Mouse (Mus musculus) limb, embryonic 11.5 days (tissue): Measurements from ENCODE around the gene Tbc1d8b. TPM values are rescaled to one million over a fixed set of nuclear protein-coding genes. Genes with fewer than 3 reads are reported as not detected.

Source experiments
- ATAC-seq: fragments of 200-750 bp; cut with Nextera tagmentation; 2 replicates; pipeline ENCODE4 v1.8.0; 2017; ENCODE audit warnings: low read depth; ENCODE audit not compliant: insufficient number of reproducible peaks, low FRiP score, low TSS enrichment
- DNase-seq: peaks from one replicate; pipeline ENCODE4 v3.0.0-alpha.2; 2015; ENCODE audit warnings: low spot score
- H3K27ac ChIP-seq: fragments of 300-500 bp; sonication (generic); replicated peaks from 2 replicates; pipeline ENCODE4 v1.5.1; 2014; ENCODE audit warnings: low read depth, mild to moderate bottlenecking, low read length
- H3K27me3 ChIP-seq: fragments of 300-500 bp; sonication (generic); 2 replicates; pipeline ENCODE4 v1.6.1; 2014; ENCODE audit warnings: mild to moderate bottlenecking, low read length, mixed read lengths; ENCODE audit not compliant: control insufficient read depth, insufficient read depth
- H3K36me3 ChIP-seq: fragments of 300-500 bp; sonication (generic); 2 replicates; pipeline ENCODE4 v1.6.1; 2014; ENCODE audit warnings: mild to moderate bottlenecking, low read length, moderate library complexity, mixed read lengths; ENCODE audit not compliant: control insufficient read depth, insufficient read depth
- H3K4me1 ChIP-seq: fragments of 300-500 bp; sonication (generic); 2 replicates; pipeline ENCODE4 v1.6.1; 2014; ENCODE audit warnings: low read length, mixed read lengths; ENCODE audit not compliant: control insufficient read depth, insufficient read depth
- H3K4me2 ChIP-seq: fragments of 300-500 bp; sonication (generic); 2 replicates; pipeline ENCODE4 v1.6.1; 2014; ENCODE audit warnings: low read depth, mild to moderate bottlenecking, moderate library complexity; ENCODE audit not compliant: severe bottlenecking
- H3K4me3 ChIP-seq: fragments of 300-500 bp; sonication (generic); 2 replicates; pipeline ENCODE4 v1.5.1; 2014; ENCODE audit warnings: low read depth, low read length
- H3K9ac ChIP-seq: fragments of 300-500 bp; sonication (generic); 2 replicates; pipeline ENCODE4 v1.6.1; 2014; ENCODE audit warnings: mild to moderate bottlenecking, low read length
- H3K9me3 ChIP-seq: fragments of 300-500 bp; sonication (generic); 2 replicates; pipeline ENCODE4 v1.6.1; 2016; ENCODE audit warnings: low read length; ENCODE audit not compliant: control insufficient read depth
- whole genome bisulfite sequencing: fragments of 180-500 bp; shearing (Covaris S2); extraction: QIAGEN DNeasy Blood & Tissue Kit; methylation state at CpG from one replicate; pipeline ENCODE4 v1.1.7; 2014; 5-methylcytosine and 5-hydroxymethylcytosine counted together
- polyA plus RNA-seq: library from polyadenylated mRNA; unstranded; fragments of >200 nt; fragmentation: Nextera tagmentation; extraction: Ambion mirVana; gene quantifications from 2 replicates; pipeline ENCODE4 v1.2.1, GENCODE M21; 2014

Tbc1d8b gene
- polyA plus RNA-seq, 1 experiment from 2014 or later, result 0.92 TPM

DNA sequence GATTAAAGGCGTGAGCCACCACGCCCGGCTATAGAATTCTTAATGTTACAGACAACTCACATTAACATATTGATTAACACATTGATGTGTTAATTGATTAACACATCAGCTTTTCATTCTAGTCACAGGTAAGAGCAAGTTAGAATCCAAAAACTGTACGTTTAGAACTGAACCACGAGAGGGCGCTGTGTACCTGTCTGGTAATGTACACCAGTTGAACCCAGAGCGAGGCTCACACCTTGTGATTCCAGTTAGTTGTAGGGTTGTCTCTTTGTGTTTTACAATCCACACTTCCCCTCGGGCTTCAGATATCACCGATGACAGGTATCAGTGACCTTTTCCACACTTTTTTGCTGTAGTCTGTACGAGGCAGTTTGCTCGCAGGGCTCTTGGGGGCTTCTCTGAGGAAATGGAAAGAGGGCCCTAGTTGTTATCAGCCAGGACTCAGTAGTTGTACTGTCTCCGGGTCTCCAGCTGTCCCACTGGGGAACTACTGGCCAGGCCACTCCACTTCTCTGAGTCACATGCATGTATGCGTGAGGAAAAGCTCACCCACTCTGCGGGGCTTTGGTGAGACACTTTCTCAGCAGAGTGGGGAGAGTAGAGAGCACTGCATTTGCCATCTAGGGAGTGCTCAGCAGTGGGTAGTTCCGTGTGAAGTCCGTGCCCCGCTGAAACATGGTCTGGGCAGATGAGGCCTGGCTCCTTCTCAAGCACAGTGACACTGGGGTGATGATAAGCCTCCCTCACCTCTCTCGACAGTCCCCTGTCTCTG, 89.7 kb downstream of the Tbc1d8b start:
- Histone ChIP-seq H3K27me3 (peaks cover 2% of the 10 kb centered on the region; the same call in 1 of the 2 replicates), H3K9me3 (no peaks in the 10 kb centered on the region), H3K4me1 (no peaks in the 10 kb centered on the region), H3K27ac (no peak overlapping the region), H3K4me3 (no peak overlapping the region), H3K4me2 (no peak overlapping the region), H3K9ac (no peak overlapping the region), H3K36me3 (no peaks in the 10 kb centered on the region)
- DNase-seq (peak; percentile 69), ATAC-seq (no peak)
- 31% methylated on average over 18 of the region's 18 CpGs for WGBS

DNA sequence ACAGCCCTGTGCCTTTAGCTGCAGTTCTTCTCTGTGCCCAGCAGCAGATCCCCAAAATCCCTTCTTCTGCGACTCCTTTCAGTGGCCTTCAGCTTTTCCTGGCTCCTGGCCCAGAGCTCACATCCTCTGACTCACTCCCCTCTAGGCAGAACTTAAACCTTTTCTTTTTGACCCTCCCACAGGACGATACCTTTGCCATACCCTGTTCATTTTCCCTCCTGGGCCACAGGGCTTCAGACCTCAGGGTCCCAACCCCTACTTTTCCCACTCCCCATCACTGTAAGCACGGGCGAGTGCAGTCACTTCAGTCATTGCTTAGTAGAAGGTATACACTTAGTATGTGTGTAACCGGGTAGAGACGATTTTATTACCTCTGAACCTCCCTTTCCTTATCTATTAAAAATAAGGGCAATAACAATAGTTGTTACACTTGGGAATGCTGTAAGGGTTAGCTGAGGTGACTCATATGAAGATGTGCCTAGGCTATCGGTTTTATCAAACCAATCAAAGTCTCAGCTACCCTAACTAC, 90.4 kb downstream of the Tbc1d8b start:
- ATAC-seq, result no peak
- H3K9ac ChIP-seq, result no peak overlapping the region
- no peak overlapping the region for H3K4me3 ChIP-seq
- H3K4me2 ChIP-seq, result no peak overlapping the region
- peaks cover 2% of the 10 kb centered on the region; the same call in 1 of the 2 replicates for H3K27me3 ChIP-seq
- no peaks in the 10 kb centered on the region for H3K9me3 ChIP-seq
- no peaks in the 10 kb centered on the region for H3K4me1 ChIP-seq
- WGBS, result 69% methylated on average over 7 of the region's 7 CpGs
- no peak overlapping the region for H3K27ac ChIP-seq
- H3K36me3 ChIP-seq, result no peaks in the 10 kb centered on the region
- DNase-seq, result no peak

DNA sequence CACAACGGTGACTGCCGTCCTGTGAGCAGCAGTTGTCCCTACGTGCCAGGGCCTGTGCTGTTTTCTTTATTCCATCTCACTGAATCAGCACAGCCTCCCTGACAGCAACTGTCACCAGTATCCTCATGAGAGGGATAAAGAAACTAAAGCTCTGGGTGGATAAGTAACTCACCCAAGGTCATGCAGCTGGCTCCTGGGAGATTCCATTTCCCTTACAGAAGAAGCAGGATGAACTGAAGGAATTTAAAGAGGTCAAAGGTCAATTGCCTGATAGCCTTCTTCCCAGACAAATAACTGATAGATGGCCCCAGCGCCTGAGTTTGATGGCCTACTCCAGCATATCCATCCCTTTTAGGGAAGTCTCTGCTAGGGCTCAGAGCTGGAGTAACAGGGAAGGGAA, 92.6 kb downstream of the Tbc1d8b start:
- Histone ChIP-seq H3K9ac (no peak overlapping the region), H3K4me2 (no peak overlapping the region), H3K27ac (no peak overlapping the region), H3K9me3 (no peaks in the 10 kb centered on the region), H3K36me3 (no peaks in the 10 kb centered on the region), H3K4me3 (no peak overlapping the region), H3K4me1 (no peaks in the 10 kb centered on the region), H3K27me3 (peaks cover 7% of the 10 kb centered on the region; the same call in 1 of the 2 replicates)
- no peak for DNase-seq
- ATAC-seq, result no peak
- WGBS, result 36% methylated on average over 4 of the region's 4 CpGs

DNA sequence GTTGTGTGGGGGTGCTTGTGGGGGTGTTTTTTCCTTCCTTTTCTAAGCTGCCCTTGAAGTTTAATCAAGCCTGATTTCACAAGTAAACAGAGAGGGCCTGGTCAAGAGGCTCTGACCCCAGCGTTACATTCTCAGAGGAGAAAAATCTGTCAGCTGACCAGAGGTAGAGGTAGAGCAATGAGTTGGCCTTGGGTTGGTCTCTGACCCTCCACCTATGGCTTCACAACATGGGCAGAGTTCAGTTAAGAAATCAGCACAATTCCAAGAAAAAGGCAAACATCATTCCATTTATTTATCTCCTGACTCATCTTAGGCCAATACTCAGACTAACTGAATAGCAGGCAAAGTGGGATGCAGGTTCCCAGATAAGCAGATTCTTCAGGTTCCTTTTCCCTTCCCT, 94.1 kb downstream of the Tbc1d8b start:
- H3K9me3 ChIP-seq, result no peaks in the 10 kb centered on the region
- H3K4me2 ChIP-seq, result no peak overlapping the region
- H3K27me3 ChIP-seq, result peaks cover 7% of the 10 kb centered on the region; the same call in 1 of the 2 replicates
- ATAC-seq (no peak), DNase-seq (no peak)
- no peak overlapping the region for H3K27ac ChIP-seq
- no peak overlapping the region for H3K9ac ChIP-seq
- no peaks in the 10 kb centered on the region for H3K4me1 ChIP-seq
- no peaks in the 10 kb centered on the region for H3K36me3 ChIP-seq
- 94% methylated on average over 1 of the region's 1 CpGs for WGBS
- H3K4me3 ChIP-seq, result no peak overlapping the region

DNA sequence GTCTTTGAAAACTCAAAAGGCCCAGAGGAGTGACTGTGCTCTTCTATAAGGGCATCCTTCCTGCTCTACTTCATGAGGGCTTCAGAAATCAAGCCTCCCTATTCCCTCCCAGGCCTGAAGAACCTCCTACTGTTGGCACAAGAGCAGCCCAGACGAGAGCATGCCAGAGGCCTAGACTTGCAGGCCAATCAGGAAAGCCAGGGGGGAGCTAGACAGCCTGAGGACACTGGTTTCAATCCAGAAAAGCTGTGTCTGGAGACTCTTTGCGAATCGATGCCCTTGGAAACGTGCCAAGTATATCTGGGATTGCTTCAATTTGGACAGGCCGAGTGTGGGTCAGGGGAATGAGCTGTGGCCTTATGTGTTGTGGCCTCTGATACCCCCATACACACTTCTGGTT, 94.6 kb downstream of the Tbc1d8b start:
- H3K27me3 ChIP-seq, result peaks cover 7% of the 10 kb centered on the region; the same call in 1 of the 2 replicates
- no peaks in the 10 kb centered on the region for H3K4me1 ChIP-seq
- 79% methylated on average over 5 of the region's 5 CpGs for WGBS
- no peak overlapping the region for H3K4me2 ChIP-seq
- H3K27ac ChIP-seq, result no peak overlapping the region
- DNase-seq (no peak), ATAC-seq (no peak)
- no peaks in the 10 kb centered on the region for H3K9me3 ChIP-seq
- H3K4me3 ChIP-seq, result no peak overlapping the region
- H3K9ac ChIP-seq, result no peak overlapping the region
- no peaks in the 10 kb centered on the region for H3K36me3 ChIP-seq

DNA sequence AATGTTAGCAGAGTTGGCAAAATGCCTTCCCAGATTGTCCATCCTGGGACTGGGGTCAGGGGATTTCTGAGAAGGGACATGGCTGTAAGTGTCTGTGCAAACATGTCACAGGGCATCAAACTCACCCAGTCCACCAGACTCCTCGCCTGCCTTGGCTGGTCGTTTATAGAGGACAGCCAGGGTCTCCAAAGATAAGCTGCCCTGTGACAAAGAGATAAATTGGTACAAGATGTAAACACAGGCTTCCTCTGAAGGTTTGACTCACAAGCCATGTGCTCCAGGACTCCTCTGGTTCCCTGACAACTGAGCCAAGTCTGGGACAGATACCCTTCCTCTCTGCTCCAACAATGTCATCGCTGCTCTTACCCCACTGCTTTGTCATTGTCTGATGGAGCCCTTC, 96.2 kb downstream of the Tbc1d8b start:
- DNase-seq, result no peak
- ATAC-seq, result no peak
- Histone ChIP-seq H3K4me2 (no peak overlapping the region), H3K9ac (no peak overlapping the region), H3K4me3 (no peak overlapping the region), H3K27ac (no peak overlapping the region), H3K36me3 (no peaks in the 10 kb centered on the region), H3K9me3 (no peaks in the 10 kb centered on the region), H3K27me3 (peaks cover 10% of the 10 kb centered on the region; the same call in 1 of the 2 replicates), H3K4me1 (no peaks in the 10 kb centered on the region)
- 50% methylated on average over 3 of the region's 3 CpGs for WGBS

DNA sequence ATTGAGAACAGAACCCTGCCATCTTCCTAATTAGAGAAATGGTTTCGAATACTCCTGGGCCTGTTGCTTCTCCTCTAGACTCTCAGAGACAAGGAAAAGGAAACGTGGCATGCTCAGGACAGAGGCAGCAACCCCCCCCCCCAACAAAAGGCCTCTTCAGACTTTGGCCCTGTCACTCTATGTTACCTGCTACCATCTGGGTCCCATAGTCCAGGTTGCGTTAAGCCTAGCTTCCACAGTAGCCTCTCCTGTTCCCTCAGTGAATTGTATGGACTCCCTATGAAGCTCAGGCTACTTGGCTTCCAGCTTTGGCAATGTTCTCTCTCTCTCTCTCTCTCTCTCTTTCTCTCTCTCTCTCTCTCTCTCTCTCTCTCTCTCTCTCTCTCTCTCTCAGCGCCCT, 96.8 kb downstream of the Tbc1d8b start:
- no peak overlapping the region for H3K27ac ChIP-seq
- H3K4me3 ChIP-seq, result no peak overlapping the region
- H3K9me3 ChIP-seq, result no peaks in the 10 kb centered on the region
- H3K9ac ChIP-seq, result no peak overlapping the region
- no peak for ATAC-seq
- no peak overlapping the region for H3K4me2 ChIP-seq
- no peaks in the 10 kb centered on the region for H3K36me3 ChIP-seq
- H3K27me3 ChIP-seq, result peaks cover 10% of the 10 kb centered on the region; the same call in 1 of the 2 replicates
- no peaks in the 10 kb centered on the region for H3K4me1 ChIP-seq
- 69% methylated on average over 3 of the region's 4 CpGs for WGBS
- DNase-seq, result no peak

DNA sequence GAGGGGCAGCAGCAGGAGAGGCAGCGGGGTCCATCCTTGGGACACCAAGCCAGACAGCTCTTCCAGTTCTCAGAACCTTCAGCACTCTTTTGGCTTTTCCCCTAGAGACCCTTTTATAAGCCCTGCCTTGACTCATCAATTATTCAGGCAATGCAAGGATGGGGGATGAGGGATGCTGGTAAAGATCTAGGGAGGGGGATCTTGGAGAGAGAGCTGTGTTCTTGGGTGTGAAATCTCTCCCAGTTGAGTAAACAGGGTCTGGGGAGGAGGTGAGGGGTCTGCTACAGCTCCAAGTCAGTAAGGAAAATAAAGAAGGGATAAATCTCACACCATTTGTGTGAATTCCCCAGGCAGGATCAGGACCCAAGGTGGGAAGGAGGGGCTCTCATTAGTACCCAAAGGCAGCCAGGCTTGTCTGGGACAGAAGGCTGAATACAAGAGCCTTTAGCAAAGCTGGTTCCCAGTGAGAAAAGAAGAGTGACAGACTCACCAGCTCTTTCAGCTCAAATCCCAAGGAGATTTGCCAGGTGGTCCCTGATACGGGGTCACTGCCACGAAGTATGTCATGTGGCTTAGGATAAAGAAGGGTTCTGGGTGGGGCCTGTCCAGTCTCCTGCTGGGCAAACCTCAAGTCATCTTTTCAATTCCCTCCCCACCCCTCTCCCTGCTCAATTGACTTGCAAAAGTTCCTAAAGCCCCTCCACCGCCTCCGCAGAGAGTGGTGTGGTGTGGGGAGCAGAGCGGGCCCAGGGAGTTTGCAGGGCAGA, 97.7 kb downstream of the Tbc1d8b start, which contains the start of gene Ripply1:
Gene Ripply1 (minus strand): TSS at position 76 of the 767 bp plus-strand sequence.
- 29% methylated on average over 6 of the region's 6 CpGs for WGBS
- Histone ChIP-seq H3K4me3 (no peak within 1 kb of the TSS), H3K36me3 (no peaks in the 10 kb centered on the region), H3K4me1 (no peaks in the 10 kb centered on the region), H3K9me3 (no peaks in the 10 kb centered on the region), H3K4me2 (no peak within 1 kb of the TSS), H3K9ac (no peak within 1 kb of the TSS), H3K27me3 (peaks cover 10% of the 10 kb centered on the region; the same call in 1 of the 2 replicates), H3K27ac (no peak within 1 kb of the TSS)
- ATAC-seq, result no peak
- no peak for DNase-seq
